Mouse (Mus musculus): ENCODE measurements around the gene Xpnpep2.

The Xpnpep2 gene
- long read RNA-seq, experiment 1: 0 reads
- long read RNA-seq, experiment 2: 0 reads

DNA sequence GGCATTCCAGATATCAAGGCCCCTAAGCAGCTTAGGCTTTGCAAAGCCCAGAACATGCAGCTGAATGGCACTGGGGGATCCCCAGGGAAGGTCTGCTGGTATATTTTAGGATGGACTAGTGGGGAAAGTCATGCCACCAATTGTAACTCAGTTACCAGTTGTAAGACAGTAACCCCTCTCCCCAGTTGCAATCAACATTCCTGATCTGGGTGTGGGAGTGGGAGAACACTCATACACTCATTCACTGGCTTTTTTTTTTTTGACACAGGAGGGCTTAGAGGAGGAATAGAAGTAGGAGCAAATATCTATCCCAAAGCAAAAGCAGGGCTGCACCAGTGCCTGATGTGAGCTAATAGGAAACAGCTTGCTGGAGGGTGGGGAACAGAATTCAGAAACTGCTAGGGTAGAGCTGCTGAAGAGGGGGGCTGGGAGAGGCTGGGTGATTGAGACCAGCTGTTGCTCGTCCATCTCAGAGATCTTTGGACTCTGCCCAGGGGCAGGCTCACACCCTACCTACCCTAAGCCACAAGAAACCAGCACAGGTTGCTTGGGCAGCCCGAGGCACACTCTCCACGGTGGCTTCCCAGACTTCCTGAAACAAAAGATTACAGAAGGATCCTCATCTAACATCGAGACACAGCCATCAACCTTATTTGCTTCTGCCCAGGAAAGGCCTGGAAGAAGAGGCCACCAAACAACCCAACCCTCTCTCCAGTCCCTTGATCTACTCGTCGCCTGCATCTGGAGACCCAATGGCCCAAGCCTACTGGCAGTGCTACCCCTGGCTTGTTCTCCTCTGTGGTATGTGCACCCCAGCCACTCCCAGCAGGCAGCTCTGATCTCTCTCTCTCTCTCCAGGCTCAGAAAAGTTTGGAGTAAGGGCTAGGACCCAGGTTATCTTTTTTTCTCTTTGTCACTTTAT, at the start of gene Xpnpep2:
Gene Xpnpep2, plus strand, starts transcription at position 332 of the 922 bp plus-strand sequence.
- intact Hi-C loops (cut with DNase I): no loop called here

DNA sequence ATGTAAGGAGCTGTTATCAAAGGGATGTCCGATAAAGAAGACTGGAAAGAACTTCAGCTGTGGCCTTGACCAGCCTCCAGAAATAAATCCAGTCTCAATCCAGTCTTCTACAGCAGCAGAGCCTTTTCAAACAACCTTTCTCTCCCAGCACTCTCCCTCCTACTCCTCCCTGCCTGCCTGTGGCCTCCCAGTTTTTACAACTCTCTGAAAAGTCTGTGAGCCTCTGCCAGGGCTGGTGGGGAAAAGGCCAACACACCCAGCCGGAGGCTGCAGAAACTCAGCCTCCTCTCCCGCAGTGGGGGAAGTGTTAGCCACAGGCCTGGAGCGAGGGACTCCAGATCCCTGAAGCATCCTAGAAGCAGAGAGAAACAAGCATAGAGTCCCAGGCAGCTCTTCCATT, 46.0 kb upstream of the Xpnpep2 start:
- intact Hi-C loops (cut with DNase I): no loop called here

DNA sequence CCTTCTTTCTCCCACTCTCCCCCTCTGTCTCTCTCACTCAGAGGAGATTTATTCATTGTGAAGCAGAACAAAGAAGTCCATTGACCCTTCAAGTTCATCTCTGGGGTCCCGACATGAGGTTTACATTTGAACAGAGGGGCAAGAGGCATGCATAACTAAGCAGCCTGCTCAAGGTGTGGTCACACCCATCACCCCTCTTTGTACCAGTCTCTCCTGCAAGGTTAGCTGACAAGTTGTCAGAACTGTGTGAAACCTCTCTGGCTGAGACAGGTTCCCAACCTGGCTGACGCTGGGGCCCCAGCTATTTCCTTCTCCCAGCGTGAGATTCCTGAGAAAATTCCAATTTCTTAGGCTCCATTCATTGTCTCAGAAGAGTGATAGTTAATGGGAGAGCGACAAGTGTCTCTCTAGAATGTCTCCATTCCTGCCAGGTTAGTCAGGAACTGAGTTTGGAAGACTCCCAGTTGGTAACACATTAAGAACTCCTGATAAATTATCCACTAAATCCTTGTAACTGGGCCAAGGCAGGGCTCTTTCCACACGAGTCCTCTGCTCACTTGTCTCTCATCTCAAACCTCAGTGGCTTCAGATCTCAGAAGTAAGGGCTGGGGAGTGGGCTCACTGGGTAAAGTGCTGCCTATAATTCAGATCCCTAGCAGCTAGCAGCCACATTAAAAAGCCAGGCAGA, 44.2 kb upstream of the Xpnpep2 start:
- intact Hi-C loops (cut with DNase I): no loop called here

DNA sequence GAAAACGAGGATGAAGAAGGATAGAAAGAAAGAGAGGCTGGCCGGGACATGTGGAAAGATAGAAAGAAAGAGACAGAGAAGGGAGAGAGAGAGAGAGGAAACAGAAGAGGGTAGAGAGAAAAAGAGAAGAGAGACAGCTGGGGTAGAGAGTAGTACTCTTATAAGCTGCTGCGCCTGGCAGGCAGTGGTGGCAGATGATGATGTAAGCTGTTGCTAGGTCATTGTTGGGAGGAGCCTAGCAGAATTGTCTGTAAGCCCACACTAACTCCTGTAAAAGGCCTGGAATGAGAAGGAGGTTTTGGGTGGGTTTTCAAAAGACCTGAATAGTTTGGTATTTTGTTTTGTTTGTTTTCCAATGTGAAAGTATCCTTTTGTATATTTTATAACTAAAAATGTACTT, 41.6 kb upstream of the Xpnpep2 start:
- intact Hi-C loops (cut with DNase I): no loop called here

DNA sequence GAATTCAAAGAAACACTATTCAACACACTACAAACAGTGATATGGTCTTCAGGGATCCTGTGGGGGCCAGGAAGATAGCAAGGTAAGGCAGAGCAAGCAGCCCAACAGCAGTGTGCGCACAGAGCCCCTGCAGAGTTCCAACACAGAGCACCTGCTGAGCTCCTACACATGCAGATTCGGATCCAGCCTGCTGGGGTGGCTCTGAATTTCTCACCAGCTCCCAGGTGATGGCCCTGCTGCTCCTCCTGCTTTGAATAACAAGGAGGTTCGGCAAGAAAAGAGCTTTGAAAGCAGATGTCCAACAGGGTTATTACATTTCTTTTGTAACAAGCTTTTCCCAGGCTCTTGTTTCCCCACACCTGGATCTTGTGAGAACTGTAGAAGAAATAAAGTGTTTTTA, 36.6 kb upstream of the Xpnpep2 start:
- intact Hi-C loops (cut with DNase I): no loop called here

DNA sequence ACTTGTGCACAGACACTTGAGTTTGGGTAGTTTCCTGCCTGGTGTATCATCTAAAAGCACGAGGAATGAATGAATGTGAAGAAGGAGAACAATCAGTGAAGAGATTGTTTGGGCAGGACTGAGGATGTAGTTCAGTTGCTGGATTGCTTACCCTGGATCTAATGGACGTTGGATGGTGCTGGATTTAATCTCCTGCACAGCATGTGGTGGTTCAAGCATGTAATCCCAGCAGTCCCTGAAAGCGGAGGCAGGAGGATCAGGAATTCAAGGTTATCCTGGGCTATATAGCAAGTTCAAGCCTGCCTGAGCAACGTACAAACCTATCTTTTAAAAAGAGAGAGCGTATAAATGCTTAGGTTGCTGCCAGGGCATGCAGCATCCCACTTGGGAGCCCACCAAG, 36.1 kb upstream of the Xpnpep2 start:
- intact Hi-C loops (cut with DNase I): no loop called here

DNA sequence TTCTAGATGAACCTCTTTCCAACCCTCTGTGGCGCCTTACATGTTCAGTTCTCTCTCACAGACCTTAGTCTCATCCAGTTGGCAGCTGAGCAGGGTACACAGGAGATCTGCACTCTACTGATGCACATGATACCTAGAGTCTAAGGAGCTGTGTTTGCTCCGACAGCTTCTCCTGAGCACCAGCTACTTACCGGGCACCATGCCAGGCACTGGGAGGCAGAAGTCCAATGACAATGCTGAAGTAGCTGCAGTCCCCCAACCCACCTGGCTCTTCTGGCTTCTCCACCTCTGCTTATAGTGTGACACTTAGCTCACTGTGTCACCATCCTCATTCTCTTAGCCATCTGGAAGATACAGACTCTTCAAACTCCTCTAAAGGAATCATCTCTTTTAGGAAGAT, 33.8 kb upstream of the Xpnpep2 start:
- intact Hi-C loops (cut with DNase I): no loop called here

DNA sequence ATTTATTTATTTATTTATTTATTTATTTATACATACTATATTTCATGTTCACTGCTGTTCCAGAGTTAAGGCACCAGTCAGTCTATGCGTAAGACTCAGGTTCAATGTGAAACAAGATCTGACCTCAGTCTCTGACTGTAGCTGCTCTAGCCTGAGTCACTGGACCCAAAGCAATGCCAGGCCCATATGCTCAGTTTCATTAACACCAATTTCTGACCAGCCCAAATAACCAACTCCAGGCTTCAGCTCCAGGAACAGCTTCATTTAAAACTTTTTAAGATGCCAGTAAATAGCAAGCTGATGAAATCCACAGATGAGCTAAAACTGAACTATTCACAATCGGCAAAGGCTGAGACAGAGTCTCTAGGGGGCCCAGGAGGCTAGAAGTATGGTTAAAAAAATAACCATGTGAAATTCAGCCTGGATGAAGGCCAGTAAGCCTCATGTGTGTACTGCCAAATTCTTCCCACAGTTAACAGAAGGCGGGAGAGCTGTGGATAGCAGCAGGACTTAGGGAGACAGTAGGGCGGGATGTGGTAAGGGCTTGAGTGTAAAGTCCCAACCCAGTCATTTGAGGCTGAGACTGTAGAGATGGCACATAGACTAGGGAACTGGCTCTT, 31.6 kb upstream of the Xpnpep2 start:
- intact Hi-C loops (cut with DNase I): no loop called here

DNA sequence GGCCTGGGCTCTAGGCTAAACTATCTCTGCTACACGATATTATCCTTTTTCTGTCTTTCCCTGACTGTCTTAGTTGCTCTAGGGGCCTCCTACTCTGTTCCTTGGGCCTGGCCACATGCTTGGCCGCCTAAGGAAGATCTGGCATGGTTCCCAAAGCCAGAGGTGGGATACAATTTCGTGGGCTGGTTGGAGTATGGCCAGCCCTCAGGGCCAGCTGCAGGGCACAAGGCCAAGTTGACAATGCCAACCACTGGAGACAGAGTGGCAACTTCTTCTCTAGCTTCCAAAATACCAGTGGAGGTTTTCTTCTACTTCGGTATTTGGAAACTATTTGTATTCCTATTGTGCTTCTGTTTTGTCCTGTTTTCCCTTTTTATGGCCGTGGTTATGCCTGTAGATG, 26.2 kb upstream of the Xpnpep2 start:
- intact Hi-C loops (cut with DNase I): no loop called here

DNA sequence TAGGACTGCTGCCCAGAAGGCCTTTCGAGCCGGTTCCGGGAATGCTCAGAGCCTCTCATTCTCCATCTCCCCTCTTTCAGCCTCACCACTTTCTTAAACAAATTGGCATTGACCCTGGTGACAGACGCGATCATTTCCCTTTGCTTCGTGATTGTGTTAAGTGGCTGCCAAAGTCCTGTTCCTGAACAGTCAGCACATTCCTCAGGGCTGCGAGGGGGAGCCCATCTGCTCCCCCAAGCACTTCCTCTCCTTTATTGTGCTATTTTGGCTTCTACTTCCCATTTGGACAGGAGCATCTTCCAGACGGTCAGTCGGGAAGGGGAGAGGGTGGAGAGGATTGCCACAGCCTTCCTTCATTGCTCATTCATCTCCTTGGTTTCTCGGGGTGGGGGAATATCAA, 16.4 kb upstream of the Xpnpep2 start:
- intact Hi-C loops (cut with DNase I): no loop called here

DNA sequence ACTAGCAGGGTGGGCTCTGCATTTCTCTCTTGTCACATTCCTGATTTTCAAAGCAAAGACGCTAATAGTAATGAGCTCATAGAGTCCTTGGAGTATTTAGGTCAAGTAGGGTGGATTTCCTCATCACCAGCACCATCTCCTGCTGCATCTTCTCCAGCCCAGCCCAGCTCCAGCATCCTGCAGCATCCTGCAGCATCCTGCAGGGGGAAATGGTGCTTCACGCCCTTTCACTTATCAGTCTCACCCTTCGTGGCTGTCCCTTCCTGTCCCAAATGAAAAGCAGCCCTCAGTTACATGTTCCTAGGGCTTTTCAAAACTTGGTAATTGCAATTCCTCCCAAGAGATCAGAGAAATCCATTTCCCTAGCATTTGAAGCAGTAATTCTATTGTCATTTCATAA, 15.0 kb upstream of the Xpnpep2 start:
- intact Hi-C loops (cut with DNase I): no loop called here

DNA sequence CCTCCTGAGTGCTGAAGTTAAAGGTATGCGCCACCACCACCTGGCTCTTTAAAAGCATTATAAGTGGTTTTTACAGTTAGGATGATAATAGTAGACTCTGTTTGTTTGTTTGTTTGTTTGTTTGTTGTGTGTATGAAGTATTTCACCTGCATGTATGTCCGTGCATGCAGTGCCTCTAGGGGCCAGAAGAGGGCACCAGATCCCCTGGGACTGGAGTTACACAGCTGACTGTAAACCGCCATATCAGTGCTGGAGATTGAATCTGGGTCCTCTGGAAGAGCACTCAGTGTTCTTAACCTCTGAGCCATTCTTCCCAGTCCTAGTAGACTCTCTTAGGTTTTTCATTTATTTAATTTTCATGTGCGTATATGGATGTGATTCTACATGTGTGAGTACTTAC, 13.9 kb upstream of the Xpnpep2 start:
- intact Hi-C loops (cut with DNase I): no loop called here

DNA sequence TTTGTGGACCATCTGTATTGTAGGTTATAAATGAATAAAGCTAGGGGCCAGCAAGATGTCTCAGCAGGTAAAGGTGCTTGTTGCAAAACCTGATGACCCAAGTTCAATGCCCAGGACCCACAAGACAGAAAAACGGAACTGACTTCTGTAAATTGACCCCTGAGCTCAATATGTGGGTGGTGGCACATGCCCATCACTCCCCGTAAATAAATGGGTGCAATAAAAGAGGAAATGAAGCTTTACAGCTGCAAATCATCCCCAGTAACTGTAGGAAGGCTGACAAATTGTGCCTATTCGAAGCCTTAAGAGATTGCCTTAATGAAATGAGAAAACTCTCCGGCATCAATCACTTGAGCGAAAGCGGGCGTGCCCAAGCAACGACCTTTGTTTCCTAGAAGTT, 11.9 kb upstream of the Xpnpep2 start:
- intact Hi-C loops (cut with DNase I): no loop called here

DNA sequence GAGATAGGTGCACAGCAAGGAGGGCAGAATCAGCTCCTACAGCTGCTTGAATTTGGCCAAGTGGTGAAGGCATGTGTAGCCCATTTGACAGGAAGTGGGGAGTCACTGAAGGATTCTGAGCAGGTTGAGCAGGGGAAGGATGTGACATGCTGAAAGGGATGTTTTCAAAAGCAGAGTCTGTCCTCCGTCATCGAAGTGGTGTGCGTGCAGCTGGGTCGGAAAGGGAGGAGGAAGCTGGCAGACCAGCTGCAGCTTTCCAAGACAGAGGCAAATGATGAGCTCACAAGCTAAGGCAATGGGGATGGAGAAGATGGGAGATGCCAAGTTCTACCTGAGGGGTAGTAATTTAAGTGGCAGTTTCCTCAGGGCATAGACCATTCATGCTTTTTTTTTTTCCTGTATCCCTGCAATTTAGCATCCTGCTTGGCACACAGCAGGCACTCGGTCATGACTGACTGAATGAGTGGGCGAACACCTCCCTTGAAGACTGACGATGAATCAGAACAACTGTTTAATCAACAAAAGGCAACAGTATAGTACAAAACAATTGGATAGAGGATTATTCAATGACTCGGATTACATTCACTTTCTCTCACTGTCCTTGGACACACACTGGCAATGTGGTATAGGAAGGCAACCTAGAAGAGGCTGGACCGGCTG, 9.9 kb upstream of the Xpnpep2 start:
- intact Hi-C loops (cut with DNase I): no loop called here

DNA sequence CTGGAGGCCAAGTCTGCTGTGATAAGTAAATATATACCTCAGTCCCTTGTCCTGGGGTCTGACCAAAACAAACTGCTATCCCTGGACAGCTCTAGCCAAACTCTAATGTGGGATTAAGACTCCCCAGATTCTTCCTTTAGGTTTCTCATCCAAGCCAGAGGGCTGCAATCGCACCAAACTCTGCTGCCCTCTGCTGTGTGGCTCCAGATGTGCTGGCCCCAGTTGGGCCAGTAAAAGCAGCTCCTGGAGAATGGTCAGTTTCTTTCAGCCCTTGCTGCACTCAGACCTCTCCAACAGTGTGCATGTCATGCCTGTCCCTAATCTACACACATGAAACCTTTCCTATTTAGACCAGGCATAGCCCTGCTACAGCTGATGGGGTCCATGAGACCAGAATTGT, 8.7 kb upstream of the Xpnpep2 start:
- intact Hi-C loops (cut with DNase I): loop anchor here (2.0 kb wide), 1 partner anchor 79 kb away; no protein-coding TSS in a partner anchor

DNA sequence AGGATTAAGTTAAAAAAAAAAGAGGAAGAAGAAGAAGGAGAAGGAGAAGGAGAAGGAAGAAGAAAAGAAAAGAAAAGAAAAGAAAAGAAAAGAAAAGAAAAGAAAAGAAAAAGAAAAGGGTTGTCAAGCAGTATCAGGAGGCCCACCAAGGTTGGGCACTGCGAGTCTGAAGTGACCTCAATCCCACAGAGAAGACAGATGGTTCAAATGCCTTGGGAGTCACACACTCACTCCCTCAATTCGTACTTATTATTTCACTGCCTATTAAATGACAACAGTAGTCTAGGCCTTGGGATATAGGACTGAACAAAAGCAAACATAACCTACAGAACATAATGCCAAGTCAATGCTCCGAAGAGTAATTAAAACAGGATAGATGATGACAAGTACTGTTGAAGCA, 5.3 kb upstream of the Xpnpep2 start:
- intact Hi-C loops (cut with DNase I): no loop called here

DNA sequence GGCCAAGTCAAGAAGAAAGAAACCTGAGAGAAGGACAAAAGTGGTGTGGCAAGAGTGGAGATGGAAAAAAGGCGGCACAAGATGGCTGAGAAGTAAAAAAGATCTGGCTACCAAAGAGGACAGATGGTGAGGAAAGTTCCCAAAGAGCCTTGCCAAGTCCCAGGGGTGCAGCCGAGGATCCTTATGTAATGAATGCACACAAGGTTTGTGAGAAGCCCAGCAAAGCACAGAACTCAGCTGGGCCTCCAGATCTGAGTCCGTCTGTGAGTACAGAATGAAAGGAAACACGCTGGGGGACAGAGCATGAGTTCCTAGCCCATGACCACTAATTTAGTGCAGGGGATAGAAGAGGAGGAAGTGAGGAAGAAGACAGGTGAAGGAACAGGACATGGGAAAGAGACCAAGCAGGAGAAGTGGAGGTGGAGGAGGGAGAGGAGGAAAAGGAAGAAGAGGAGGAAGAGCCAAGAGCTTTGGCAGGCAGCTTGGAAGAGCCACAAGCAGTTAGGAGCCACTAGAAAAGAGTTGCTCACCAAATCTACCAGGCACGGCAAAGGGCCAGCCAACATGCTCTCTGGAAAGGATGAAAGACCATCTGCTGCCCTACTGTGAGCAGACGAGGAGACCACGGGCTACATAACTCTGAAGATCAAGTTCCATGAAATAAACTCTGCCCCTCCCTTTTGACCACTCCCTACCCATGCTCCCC, 3.6 kb upstream of the Xpnpep2 start:
- intact Hi-C loops (cut with DNase I): no loop called here

DNA sequence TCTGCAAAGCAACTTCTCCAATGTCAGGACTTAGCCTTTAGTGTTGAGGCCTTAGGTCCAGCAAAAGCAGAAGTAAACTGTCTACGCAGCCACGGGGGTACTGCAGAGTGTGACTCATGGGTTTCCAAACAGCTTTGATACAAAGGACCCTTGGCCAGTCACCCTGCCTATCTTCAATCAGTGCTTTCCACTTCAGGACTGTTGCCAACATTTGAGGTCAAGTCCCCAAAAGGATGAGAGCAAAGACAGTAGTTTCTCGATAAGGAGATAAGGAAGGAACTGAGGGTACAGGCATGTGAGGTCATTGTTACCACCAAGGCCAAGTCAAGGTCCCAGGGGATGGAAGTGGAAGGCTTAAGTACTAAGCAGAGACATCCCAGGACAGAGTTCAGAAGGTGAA, 2.3 kb upstream of the Xpnpep2 start:
- intact Hi-C loops (cut with DNase I): no loop called here

DNA sequence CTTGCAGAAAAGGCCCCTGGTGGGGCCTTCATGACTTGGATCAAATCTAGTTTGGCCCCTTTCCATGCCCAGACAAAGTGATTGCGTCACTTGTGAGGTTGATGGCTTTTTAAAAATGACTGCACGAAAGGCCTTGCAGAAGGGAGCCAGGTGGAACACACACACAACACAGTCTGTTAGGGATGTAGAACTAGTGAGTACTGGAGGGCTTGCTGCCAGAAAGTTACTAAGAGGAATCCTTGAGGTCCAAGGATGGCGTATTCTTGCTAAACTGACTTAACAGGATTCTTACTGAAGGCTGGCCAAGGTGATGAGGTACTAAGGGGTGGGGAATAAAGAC, 761 bp downstream of the Xpnpep2 start:
- intact Hi-C loops (cut with DNase I): no loop called here

DNA sequence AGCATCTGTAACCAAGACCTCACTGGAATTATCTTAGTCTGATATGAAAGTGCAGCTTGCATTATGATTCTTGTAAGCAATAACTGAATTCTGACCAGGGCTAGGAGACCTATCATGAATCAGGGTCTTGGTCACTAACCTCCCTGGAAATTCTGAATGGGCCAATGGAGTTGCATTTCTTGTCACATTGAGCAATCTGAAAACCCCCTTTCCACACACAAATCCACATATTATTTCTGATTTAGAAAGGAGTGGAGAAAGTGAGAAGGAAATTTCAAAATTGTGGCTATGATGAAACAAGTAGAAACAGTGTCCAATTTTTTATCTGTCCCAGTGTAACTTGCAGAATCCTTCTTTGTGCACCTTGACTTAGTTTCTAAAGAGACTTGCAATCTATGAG, 10.8 kb downstream of the Xpnpep2 start:
- intact Hi-C loops (cut with DNase I): no loop called here

Data from adrenal gland (tissue).